Comparison of ENCODE assay signal across 9 mouse cellular contexts in genomic region chr10:122803906-122804305, GRCm38 (mm10).
DNase-seq lines count a peak whose midpoint lies in the region; ATAC-seq lines count a peak whose summit lies in the region.
"Had no signal": no experiment of that assay in that cellular context is flagged by ENCODE, and none has a peak within 500 bp of the region (broad histone marks: within the 10 kb centered on the region; RNA-seq: fewer than 3 reads in every experiment).

No protein-coding gene starts in this region.

- no peaks in the 10 kb centered on the region for H3K27me3 ChIP-seq in neural tube, embryonic 15.5 days (replicated peaks)
- H3K27me3 ChIP-seq in intestine, embryonic 15.5 days (replicated peaks), result no peaks in the 10 kb centered on the region
- no peaks in the 10 kb centered on the region for H3K27me3 ChIP-seq in liver, embryonic 13.5 days
- H3K27me3 ChIP-seq: heart, embryonic 15.5 days had no signal

- H3K36me3 ChIP-seq in neural tube, embryonic 15.5 days, result no peaks in the 10 kb centered on the region
- no peaks in the 10 kb centered on the region for H3K36me3 ChIP-seq in intestine, embryonic 15.5 days
- no peaks in the 10 kb centered on the region for H3K36me3 ChIP-seq in liver, embryonic 13.5 days
- H3K36me3 ChIP-seq: heart, embryonic 15.5 days had no signal

- WGBS in neural tube, embryonic 15.5 days, result 8% methylated on average over 7 of the region's 7 CpGs
- 10% methylated on average over 7 of the region's 7 CpGs for WGBS in intestine, embryonic 15.5 days
- WGBS in liver, embryonic 13.5 days (ENCODE audit: insufficient replicate concordance), result 4% methylated on average over 7 of the region's 7 CpGs

- no peak overlapping the region for H3K4me2 ChIP-seq in neural tube, embryonic 15.5 days
- H3K4me2 ChIP-seq in intestine, embryonic 15.5 days (replicated peaks), result no peak overlapping the region
- no peak overlapping the region for H3K4me2 ChIP-seq in liver, embryonic 13.5 days
- H3K4me2 ChIP-seq: heart, embryonic 15.5 days had no signal

- DNase-seq in neural tube, embryonic 10.5 days (ENCODE audit: extremely low spot score, low spot score), result peak; percentile 83
- DNase-seq in adrenal gland, postnatal 36 days, result peak; percentile 75
- peak; percentile 36 for DNase-seq in liver, embryonic 13.5 days
- DNase-seq in retina, postnatal 7 days (ENCODE audit: low read depth, low spot score), result peak; percentile 72
- peak; percentile 60 to 69 for DNase-seq in urinary bladder, postnatal 36 days (ENCODE audit: low spot score in 2 of 2)

- H3K4me3 ChIP-seq in neural tube, embryonic 15.5 days (replicated peaks), result no peak overlapping the region
- no peak overlapping the region for H3K4me3 ChIP-seq in intestine, embryonic 15.5 days (replicated peaks)
- no peak overlapping the region for H3K4me3 ChIP-seq in liver, embryonic 13.5 days (replicated peaks)
- H3K4me3 ChIP-seq: heart, embryonic 15.5 days had no signal

- peaks cover 21% of the 10 kb centered on the region for H3K4me1 ChIP-seq in neural tube, embryonic 15.5 days
- H3K4me1 ChIP-seq in intestine, embryonic 15.5 days (replicated peaks), result peaks cover 10% of the 10 kb centered on the region; the same call in 1 of the 2 replicates
- peaks cover 19% of the 10 kb centered on the region; the same call in 1 of the 2 replicates for H3K4me1 ChIP-seq in liver, embryonic 13.5 days (replicated peaks)

- H3K9me3 ChIP-seq in neural tube, embryonic 15.5 days (replicated peaks), result no peaks in the 10 kb centered on the region
- H3K9me3 ChIP-seq in intestine, embryonic 15.5 days, result no peaks in the 10 kb centered on the region
- H3K9me3 ChIP-seq in liver, embryonic 13.5 days (replicated peaks), result no peaks in the 10 kb centered on the region
- H3K9me3 ChIP-seq: heart, embryonic 15.5 days had no signal

- H3K9ac ChIP-seq in neural tube, embryonic 15.5 days (replicated peaks), result no peak overlapping the region
- no peak overlapping the region for H3K9ac ChIP-seq in intestine, embryonic 15.5 days
- H3K9ac ChIP-seq in liver, embryonic 13.5 days, result no peak overlapping the region
- H3K9ac ChIP-seq: heart, embryonic 15.5 days had no signal

- no peak overlapping the region for H3K27ac ChIP-seq in neural tube, embryonic 15.5 days (replicated peaks)
- no peak overlapping the region for H3K27ac ChIP-seq in intestine, embryonic 15.5 days
- H3K27ac ChIP-seq in liver, embryonic 13.5 days, result no peak overlapping the region
- H3K27ac ChIP-seq: heart, embryonic 15.5 days had no signal

- ATAC-seq in neural tube, embryonic 15.5 days (ENCODE audit: low FRiP score), result no peak
- ATAC-seq in erythroblast, adult 5-6 weeks (replicated peaks; ENCODE audit: low FRiP score, poor library complexity, severe bottlenecking), result peak; percentile 65; the same call in 1 of the 2 replicates
- ATAC-seq in intestine, embryonic 15.5 days, result peak; percentile 16; the same call in 1 of the 2 replicates
- no peak for ATAC-seq in liver, embryonic 13.5 days (ENCODE audit: low read depth)

Comparison
In these comparisons a context has a peak if more than half of its experiments do, and no peak if none do; other contexts are left out.
1. ATAC-seq: peak in erythroblast, adult 5-6 weeks (single experiment) and intestine, embryonic 15.5 days (single experiment); none in neural tube, embryonic 15.5 days (single experiment) and liver, embryonic 13.5 days (single experiment).
2. Peak in every context shown above with its lines, with median percentiles within 50 percentile points of each other: DNase-seq.